Mouse (Mus musculus) limb, embryonic 11.5 days (tissue): Measurements from ENCODE around the gene Atxn7. TPM values are rescaled to one million over a fixed set of nuclear protein-coding genes. Genes with fewer than 3 reads are reported as not detected.
"Not testable (repeated sequence)": the region's sequence is repeated elsewhere in the genome, so short reads cannot be mapped to it uniquely, and the experiment has no call there.

Source experiments
- ATAC-seq: fragments of 200-750 bp; cut with Nextera tagmentation; 2 replicates; pipeline ENCODE4 v1.8.0; 2017; ENCODE audit warnings: low read depth; ENCODE audit not compliant: insufficient number of reproducible peaks, low FRiP score, low TSS enrichment
- DNase-seq: peaks from one replicate; pipeline ENCODE4 v3.0.0-alpha.2; 2015; ENCODE audit warnings: low spot score
- H3K27ac ChIP-seq: fragments of 300-500 bp; sonication (generic); replicated peaks from 2 replicates; pipeline ENCODE4 v1.5.1; 2014; ENCODE audit warnings: low read depth, mild to moderate bottlenecking, low read length
- H3K27me3 ChIP-seq: fragments of 300-500 bp; sonication (generic); 2 replicates; pipeline ENCODE4 v1.6.1; 2014; ENCODE audit warnings: mild to moderate bottlenecking, low read length, mixed read lengths; ENCODE audit not compliant: control insufficient read depth, insufficient read depth
- H3K36me3 ChIP-seq: fragments of 300-500 bp; sonication (generic); 2 replicates; pipeline ENCODE4 v1.6.1; 2014; ENCODE audit warnings: mild to moderate bottlenecking, low read length, moderate library complexity, mixed read lengths; ENCODE audit not compliant: control insufficient read depth, insufficient read depth
- H3K4me1 ChIP-seq: fragments of 300-500 bp; sonication (generic); 2 replicates; pipeline ENCODE4 v1.6.1; 2014; ENCODE audit warnings: low read length, mixed read lengths; ENCODE audit not compliant: control insufficient read depth, insufficient read depth
- H3K4me2 ChIP-seq: fragments of 300-500 bp; sonication (generic); 2 replicates; pipeline ENCODE4 v1.6.1; 2014; ENCODE audit warnings: low read depth, mild to moderate bottlenecking, moderate library complexity; ENCODE audit not compliant: severe bottlenecking
- H3K4me3 ChIP-seq: fragments of 300-500 bp; sonication (generic); 2 replicates; pipeline ENCODE4 v1.5.1; 2014; ENCODE audit warnings: low read depth, low read length
- H3K9ac ChIP-seq: fragments of 300-500 bp; sonication (generic); 2 replicates; pipeline ENCODE4 v1.6.1; 2014; ENCODE audit warnings: mild to moderate bottlenecking, low read length
- H3K9me3 ChIP-seq: fragments of 300-500 bp; sonication (generic); 2 replicates; pipeline ENCODE4 v1.6.1; 2016; ENCODE audit warnings: low read length; ENCODE audit not compliant: control insufficient read depth
- WGBS: fragments of 180-500 bp; shearing (Covaris S2); extraction: QIAGEN DNeasy Blood & Tissue Kit; methylation state at CpG from one replicate; pipeline ENCODE4 v1.1.7; 2014; 5-methylcytosine and 5-hydroxymethylcytosine counted together
- polyA plus RNA-seq: library from polyadenylated mRNA; unstranded; fragments of >200 nt; fragmentation: Nextera tagmentation; extraction: Ambion mirVana; gene quantifications from 2 replicates; pipeline ENCODE4 v1.2.1, GENCODE M21; 2014

Atxn7 gene
- polyA plus RNA-seq, 1 experiment from 2014 or later: 4.6 TPM

GRCm38 (mm10) chr14:13948345-13948744, 12.9 kb upstream of the Atxn7 start:
- H3K9ac ChIP-seq: no peak overlapping the region
- no peak overlapping the region for H3K4me3 ChIP-seq
- no peak overlapping the region for H3K4me2 ChIP-seq
- 98% methylated on average over 7 of the region's 7 CpGs for WGBS
- no peaks in the 10 kb centered on the region for H3K9me3 ChIP-seq
- peaks cover 12% of the 10 kb centered on the region; the same call in 1 of the 2 replicates for H3K36me3 ChIP-seq
- ATAC-seq (no peak), DNase-seq (no peak)
- H3K4me1 ChIP-seq: no peaks in the 10 kb centered on the region
- no peak overlapping the region for H3K27ac ChIP-seq
- no peaks in the 10 kb centered on the region for H3K27me3 ChIP-seq

GRCm38 (mm10) chr14:13950401-13950800, 10.8 kb upstream of the Atxn7 start:
- DNase-seq (peak; percentile 45), ATAC-seq (no peak)
- no peaks in the 10 kb centered on the region for H3K9me3 ChIP-seq
- H3K4me3 ChIP-seq: no peak overlapping the region
- H3K4me1 ChIP-seq: no peaks in the 10 kb centered on the region
- no peak overlapping the region for H3K4me2 ChIP-seq
- no peaks in the 10 kb centered on the region for H3K27me3 ChIP-seq
- no peak overlapping the region for H3K9ac ChIP-seq
- H3K36me3 ChIP-seq: peaks cover 12% of the 10 kb centered on the region; the same call in 1 of the 2 replicates
- H3K27ac ChIP-seq: no peak overlapping the region

- H3K4me2 ChIP-seq, ATAC-seq, H3K4me1 ChIP-seq, H3K27me3 ChIP-seq, H3K9ac ChIP-seq, H3K4me3 ChIP-seq, DNase-seq, H3K9me3 ChIP-seq, H3K27ac ChIP-seq: not testable (repeated sequence)
- H3K36me3 ChIP-seq: peaks cover 12% of the 10 kb centered on the region; the same call in 1 of the 2 replicates
- WGBS: 92% methylated on average over 3 of the region's 3 CpGs
Measured at GRCm38 (mm10) chr14:13952151-13952550, 9.1 kb upstream of the Atxn7 start.

GRCm38 (mm10) chr14:13960079-13960478, 1.2 kb upstream of the Atxn7 start:
- ATAC-seq (0 out of 2 replicates have a peak, but pooled peaks have one; percentile 44), DNase-seq (peak; percentile 69)
- H3K4me2 ChIP-seq: peak overlapping the region; percentile 40
- no peaks in the 10 kb centered on the region for H3K4me1 ChIP-seq
- no peaks in the 10 kb centered on the region for H3K27me3 ChIP-seq
- H3K36me3 ChIP-seq: no peaks in the 10 kb centered on the region
- under 1% methylated on average over 9 of the region's 9 CpGs for whole genome bisulfite sequencing
- peak overlapping the region; percentile 77 for H3K4me3 ChIP-seq
- H3K9me3 ChIP-seq: no peaks in the 10 kb centered on the region
- H3K9ac ChIP-seq: peak overlapping the region; percentile 99
- no peak overlapping the region for H3K27ac ChIP-seq

DNA sequence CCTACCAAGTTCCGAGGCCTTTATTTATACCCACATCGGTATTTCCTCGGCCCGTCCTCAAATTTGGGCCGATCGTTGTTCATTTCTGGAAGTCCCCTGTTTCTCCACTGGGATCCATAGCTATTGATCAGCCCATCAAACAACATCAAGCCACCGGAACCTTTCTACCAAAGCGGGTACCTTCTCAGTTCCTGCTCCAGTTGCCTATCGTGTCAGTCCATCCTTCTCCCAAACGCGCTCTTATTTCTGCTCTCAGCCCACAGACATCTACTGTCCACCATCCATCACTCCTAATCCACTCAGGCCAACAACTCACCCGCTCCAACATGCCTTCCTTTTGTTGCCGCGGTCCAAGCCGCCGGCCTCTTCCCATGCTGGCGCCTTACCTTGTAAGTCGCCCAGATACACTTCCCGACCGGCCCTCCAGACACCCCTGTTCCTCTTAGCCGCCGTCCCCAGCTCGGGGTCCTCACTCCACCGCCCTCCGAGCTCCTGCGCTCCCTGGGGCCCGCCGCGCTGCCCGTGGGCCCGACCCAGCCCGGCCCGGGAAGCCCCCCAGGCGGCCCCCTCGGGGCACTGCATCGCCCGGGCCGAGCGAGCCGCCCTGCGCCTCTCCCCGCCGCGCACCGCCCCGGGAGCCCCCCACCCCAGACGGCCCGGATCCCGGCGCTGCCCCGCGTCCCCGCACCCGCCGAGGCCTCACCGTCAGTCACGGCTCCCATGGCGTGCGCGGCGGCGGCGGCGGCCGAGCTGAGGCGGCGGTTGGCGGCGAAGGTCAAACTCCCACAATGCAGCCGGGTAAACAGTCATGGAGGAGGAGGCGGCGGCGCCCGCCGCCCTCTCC, 536 bp upstream of the Atxn7 start:
- peak; percentile 78 for DNase-seq
- Histone ChIP-seq H3K27ac (peak overlapping the region; percentile 81), H3K4me2 (peak overlapping the region; percentile 40), H3K36me3 (no peaks in the 10 kb centered on the region), H3K4me1 (no peaks in the 10 kb centered on the region), H3K4me3 (peak overlapping the region; percentile 77), H3K27me3 (no peaks in the 10 kb centered on the region), H3K9me3 (no peaks in the 10 kb centered on the region), H3K9ac (peak overlapping the region; percentile 99)
- WGBS: under 1% methylated on average over 55 of the region's 75 CpGs
- ATAC-seq: peak; percentile 84

DNA sequence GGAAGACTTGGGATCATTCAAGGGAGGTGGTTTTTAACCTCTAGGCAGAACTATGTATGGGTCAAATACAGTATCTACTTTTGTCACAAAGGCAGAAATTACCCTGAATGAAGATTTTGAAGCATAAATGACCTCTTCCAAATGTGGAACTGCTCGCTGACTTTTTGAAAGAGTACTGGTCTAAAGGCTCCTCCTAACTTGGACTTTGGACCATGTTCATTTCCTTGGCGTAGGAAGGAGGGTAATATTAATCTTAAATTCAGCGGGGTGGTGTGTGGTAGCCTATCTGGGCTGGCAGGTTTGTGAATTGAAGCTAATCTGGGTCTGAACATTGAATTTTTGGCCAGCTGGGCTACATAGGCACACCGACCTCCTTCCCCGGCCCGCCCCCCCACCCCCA, 1.2 kb downstream of the Atxn7 start:
- no peak for ATAC-seq
- H3K27ac ChIP-seq: no peak overlapping the region
- WGBS: 92% methylated on average over 6 of the region's 6 CpGs

GRCm38 (mm10) chr14:13963527-13963926, 2.3 kb downstream of the Atxn7 start:
- Histone ChIP-seq H3K27me3 (no peaks in the 10 kb centered on the region), H3K4me2 (no peak overlapping the region), H3K4me1 (no peaks in the 10 kb centered on the region), H3K27ac (no peak overlapping the region), H3K9ac (no peak overlapping the region), H3K4me3 (no peak overlapping the region), H3K9me3 (no peaks in the 10 kb centered on the region), H3K36me3 (no peaks in the 10 kb centered on the region)
- DNase-seq: no peak
- WGBS: 76% methylated on average over 1 of the region's 1 CpGs
- no peak for ATAC-seq

More for the DNA sequence above, 1.2 kb downstream of the Atxn7 start:
- Histone ChIP-seq H3K9ac (no peak overlapping the region), H3K4me3 (no peak overlapping the region), H3K27me3 (no peaks in the 10 kb centered on the region), H3K36me3 (no peaks in the 10 kb centered on the region), H3K9me3 (no peaks in the 10 kb centered on the region), H3K4me1 (no peaks in the 10 kb centered on the region), H3K4me2 (no peak overlapping the region)
- DNase-seq: no peak

DNA sequence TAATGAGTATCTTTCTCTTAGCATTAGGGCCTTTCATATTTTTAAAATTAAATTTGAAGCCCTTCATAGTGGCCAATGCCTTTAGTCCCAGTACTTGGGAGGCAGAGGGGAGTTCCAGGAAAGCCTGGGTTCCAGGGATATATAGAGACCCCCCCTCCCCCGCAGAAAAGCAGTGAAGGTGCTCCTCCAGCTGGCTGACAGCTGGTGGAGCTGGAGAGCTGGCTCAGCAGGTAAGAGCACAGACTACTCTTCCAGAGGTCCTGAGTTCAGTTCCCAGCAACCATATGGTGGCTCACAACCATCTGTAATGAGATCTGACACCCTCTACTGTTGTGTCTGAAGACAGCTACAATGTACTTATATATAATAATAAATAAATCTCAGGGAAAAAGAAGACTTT, 6.4 kb downstream of the Atxn7 start:
- Histone ChIP-seq H3K9me3 (no peaks in the 10 kb centered on the region), H3K27ac (no peak overlapping the region), H3K9ac (no peak overlapping the region), H3K4me2 (no peak overlapping the region), H3K4me1 (0 out of 2 replicates have a peak, but pooled peaks cover 2% of the 10 kb centered on the region), H3K27me3 (no peaks in the 10 kb centered on the region), H3K36me3 (no peaks in the 10 kb centered on the region), H3K4me3 (no peak overlapping the region)
- no peak for DNase-seq
- no peak for ATAC-seq
- 48% methylated on average over 1 of the region's 1 CpGs for WGBS
